Comparison of ENCODE assay signal across 21 mouse cellular contexts in genomic region chr13:55733628-55734502, GRCm38 (mm10). TPM values are rescaled to one million over a fixed set of nuclear protein-coding genes. Genes with fewer than 3 reads are reported as not detected.
DNase-seq lines count a peak whose midpoint lies in the region; ATAC-seq and TF ChIP-seq lines count a peak whose summit lies in the region.
"Had no signal": no experiment of that assay in that cellular context is flagged by ENCODE, and none has a peak within 500 bp of the region (broad histone marks: within the 10 kb centered on the region; RNA-seq: fewer than 3 reads in every experiment).

No protein-coding gene starts in this region.

- no peaks in the 10 kb centered on the region for H3K27me3 ChIP-seq in embryonic facial prominence, embryonic 14.5 days (replicated peaks; ENCODE audit: control insufficient read depth, insufficient read depth, low read length)
- H3K27me3 ChIP-seq in embryonic facial prominence, embryonic 10.5 days (replicated peaks; ENCODE audit: low read depth, poor library complexity, severe bottlenecking): no peaks in the 10 kb centered on the region
- no peaks in the 10 kb centered on the region for H3K27me3 ChIP-seq in lung, postnatal 0 days (replicated peaks; ENCODE audit: insufficient read depth, low read length)
- H3K27me3 ChIP-seq in hindbrain, embryonic 12.5 days: no peaks in the 10 kb centered on the region

- H3K9ac ChIP-seq in embryonic facial prominence, embryonic 14.5 days (ENCODE audit: low read depth, low read length): no peak overlapping the region
- no peak overlapping the region for H3K9ac ChIP-seq in lung, postnatal 0 days (replicated peaks; ENCODE audit: low read depth)
- no peak overlapping the region for H3K9ac ChIP-seq in hindbrain, embryonic 12.5 days
- H3K9ac ChIP-seq: forebrain, postnatal 0 days had no signal

- no peak overlapping the region for H3K4me3 ChIP-seq in embryonic facial prominence, embryonic 14.5 days (ENCODE audit: low read depth, low read length)
- H3K4me3 ChIP-seq in embryonic facial prominence, embryonic 10.5 days: no peak overlapping the region
- no peak overlapping the region for H3K4me3 ChIP-seq in lung, postnatal 0 days (ENCODE audit: low read depth, low read length)
- no peak overlapping the region for H3K4me3 ChIP-seq in hindbrain, embryonic 12.5 days

- H3K9me3 ChIP-seq in embryonic facial prominence, embryonic 14.5 days (ENCODE audit: control insufficient read depth, low read length): no peaks in the 10 kb centered on the region
- no peaks in the 10 kb centered on the region for H3K9me3 ChIP-seq in embryonic facial prominence, embryonic 10.5 days
- H3K9me3 ChIP-seq in lung, postnatal 0 days (ENCODE audit: low read length): no peaks in the 10 kb centered on the region
- H3K9me3 ChIP-seq in hindbrain, embryonic 12.5 days (replicated peaks): no peaks in the 10 kb centered on the region

- H3K4me1 ChIP-seq in embryonic facial prominence, embryonic 14.5 days (ENCODE audit: control insufficient read depth, insufficient read depth, low read length): no peaks in the 10 kb centered on the region
- 0 out of 2 replicates have a peak, but pooled peaks cover 5% of the 10 kb centered on the region for H3K4me1 ChIP-seq in embryonic facial prominence, embryonic 10.5 days
- no peaks in the 10 kb centered on the region for H3K4me1 ChIP-seq in lung, postnatal 0 days (ENCODE audit: insufficient read depth, low read depth, low read length)
- H3K4me1 ChIP-seq in hindbrain, embryonic 12.5 days: no peaks in the 10 kb centered on the region

- no peak for DNase-seq in embryonic facial prominence, embryonic 14.5 days (ENCODE audit: low spot score)
- no peak for DNase-seq in embryonic facial prominence, embryonic 10.5 days (ENCODE audit: low spot score)
- DNase-seq in urinary bladder, postnatal 14 days (ENCODE audit: low spot score): peak; percentile 52
- DNase-seq in urinary bladder, postnatal 25 days (ENCODE audit: low spot score): no peak
- peak; percentile 71 for DNase-seq in lung, postnatal 0 days (ENCODE audit: low spot score)
- no peak for DNase-seq in right cerebral cortex, postnatal 25 days
- DNase-seq in gastrocnemius, adult 18-20 months (ENCODE audit: low spot score): no peak
- DNase-seq: adrenal gland, postnatal 25 days; cerebellum, postnatal 10 days; forebrain, postnatal 0 days; right cerebral cortex, adult 18-20 months; spleen, adult 18-20 months; thymus, postnatal 36 days had no signal

- WGBS in embryonic facial prominence, embryonic 14.5 days: 74% methylated on average over 22 of the region's 22 CpGs
- 89% methylated on average over 22 of the region's 22 CpGs for WGBS in embryonic facial prominence, embryonic 10.5 days
- 65% methylated on average over 22 of the region's 22 CpGs for WGBS in lung, postnatal 0 days
- WGBS in hindbrain, embryonic 12.5 days: 88% methylated on average over 22 of the region's 22 CpGs

- no peak for TF ChIP-seq EP300 in lung, postnatal 0 days (IDR thresholded peaks at IDR 0.05)

- H3K27ac ChIP-seq in embryonic facial prominence, embryonic 14.5 days (replicated peaks; ENCODE audit: low read depth, low read length): no peak overlapping the region
- no peak overlapping the region for H3K27ac ChIP-seq in embryonic facial prominence, embryonic 10.5 days (replicated peaks)
- no peak overlapping the region for H3K27ac ChIP-seq in lung, postnatal 0 days (ENCODE audit: low read length)
- H3K27ac ChIP-seq in hindbrain, embryonic 12.5 days: no peak overlapping the region
- H3K27ac ChIP-seq: hindbrain, postnatal 0 days had no signal

- no peak overlapping the region for H3K4me2 ChIP-seq in embryonic facial prominence, embryonic 14.5 days (ENCODE audit: low read depth, low read length)
- no peak overlapping the region for H3K4me2 ChIP-seq in lung, postnatal 0 days (replicated peaks; ENCODE audit: low read depth, low read length)
- H3K4me2 ChIP-seq in hindbrain, embryonic 12.5 days (replicated peaks): no peak overlapping the region
- H3K4me2 ChIP-seq: heart, embryonic 11.5 days had no signal

- ATAC-seq in embryonic facial prominence, embryonic 14.5 days (ENCODE audit: low read depth): peak; percentile 66
- ATAC-seq in lung, postnatal 0 days: peak; percentile 87
- ATAC-seq in hindbrain, embryonic 12.5 days (ENCODE audit: low FRiP score): no peak
- ATAC-seq: activated CD4-positive, CD25-positive, alpha-beta regulatory T cell, adult 4 months; forebrain, postnatal 0 days; hindbrain, postnatal 0 days had no signal

- no peaks in the 10 kb centered on the region for H3K36me3 ChIP-seq in embryonic facial prominence, embryonic 14.5 days (ENCODE audit: control insufficient read depth, insufficient read depth, low read length)
- H3K36me3 ChIP-seq in embryonic facial prominence, embryonic 10.5 days (replicated peaks): peaks cover 3% of the 10 kb centered on the region; the same call in 1 of the 2 replicates
- H3K36me3 ChIP-seq in lung, postnatal 0 days (ENCODE audit: insufficient read depth, low read length): no peaks in the 10 kb centered on the region
- H3K36me3 ChIP-seq in hindbrain, embryonic 12.5 days: no peaks in the 10 kb centered on the region

- TF ChIP-seq CTCF in lung, postnatal 0 days (IDR thresholded peaks at IDR 0.05): no peak

RNA-seq across cellular contexts. Expression of gene Pcbd2, which starts 6.7 kb away (rescaled TPM):
- 45.2 and 49.2 TPM in 2 replicates for polyA plus RNA-seq in embryonic facial prominence, embryonic 14.5 days (2014; fragmentation: Nextera tagmentation; extraction: Ambion mirVana)
- 36.3 and 43.7 TPM in 2 replicates for polyA plus RNA-seq in embryonic facial prominence, embryonic 10.5 days (2016; fragmentation: Nextera tagmentation; extraction: Ambion mirVana)
- 48.3 and 58.2 TPM in 2 replicates for polyA plus RNA-seq in lung, postnatal 0 days (2015; fragmentation: Nextera tagmentation; extraction: Ambion mirVana)
- 32.1 and 34.1 TPM in 2 replicates for polyA plus RNA-seq in hindbrain, embryonic 12.5 days (2016; fragmentation: Nextera tagmentation; extraction: Ambion mirVana)
- total RNA-seq in gastrocnemius, adult 18-20 months (2021): 10 to 100 TPM; 20.7 to 21.5 TPM

RNA-seq across cellular contexts. Expression of gene Txndc15, which starts 19.4 kb away (rescaled TPM):
- polyA plus RNA-seq in embryonic facial prominence, embryonic 14.5 days (2014; fragmentation: Nextera tagmentation; extraction: Ambion mirVana): 98.9 and 99.8 TPM in 2 replicates
- polyA plus RNA-seq in embryonic facial prominence, embryonic 10.5 days (2016; fragmentation: Nextera tagmentation; extraction: Ambion mirVana): 65.1 and 68.0 TPM in 2 replicates
- 82.3 and 85.7 TPM in 2 replicates for polyA plus RNA-seq in lung, postnatal 0 days (2015; fragmentation: Nextera tagmentation; extraction: Ambion mirVana)
- polyA plus RNA-seq in hindbrain, embryonic 12.5 days (2016; fragmentation: Nextera tagmentation; extraction: Ambion mirVana): 105 and 110 TPM in 2 replicates
- total RNA-seq in gastrocnemius, adult 18-20 months (2021): 10 to 100 TPM; 31.6 to 32.9 TPM

RNA-seq across cellular contexts. Expression of gene B230219D22Rik, which starts 40.9 kb away (rescaled TPM):
- polyA plus RNA-seq in embryonic facial prominence, embryonic 14.5 days (2014; fragmentation: Nextera tagmentation; extraction: Ambion mirVana): 57.5 and 60.8 TPM in 2 replicates
- polyA plus RNA-seq in embryonic facial prominence, embryonic 10.5 days (2016; fragmentation: Nextera tagmentation; extraction: Ambion mirVana): 55.5 and 60.7 TPM in 2 replicates
- polyA plus RNA-seq in lung, postnatal 0 days (2015; fragmentation: Nextera tagmentation; extraction: Ambion mirVana): 33.9 and 42.1 TPM in 2 replicates
- polyA plus RNA-seq in hindbrain, embryonic 12.5 days (2016; fragmentation: Nextera tagmentation; extraction: Ambion mirVana): 74.6 and 78.4 TPM in 2 replicates
- total RNA-seq in gastrocnemius, adult 18-20 months (2021): 10 to 100 TPM; 28.7 to 32.0 TPM

RNA-seq across cellular contexts. Expression of gene Catsper3, which starts 50.5 kb away (rescaled TPM):
- polyA plus RNA-seq in embryonic facial prominence, embryonic 14.5 days (2014; fragmentation: Nextera tagmentation; extraction: Ambion mirVana): not detected in 2 replicates
- not detected in 2 replicates for polyA plus RNA-seq in embryonic facial prominence, embryonic 10.5 days (2016; fragmentation: Nextera tagmentation; extraction: Ambion mirVana)
- 0.18 TPM in 1 of 2 replicates, not detected in the other for polyA plus RNA-seq in lung, postnatal 0 days (2015; fragmentation: Nextera tagmentation; extraction: Ambion mirVana)
- not detected in 2 replicates for polyA plus RNA-seq in hindbrain, embryonic 12.5 days (2016; fragmentation: Nextera tagmentation; extraction: Ambion mirVana)
- total RNA-seq in gastrocnemius, adult 18-20 months (2021): under 1 TPM in 1 of 2 experiments, not detected in 1; 0.34 TPM
- total RNA-seq: forebrain, postnatal 0 days; gastrocnemius, postnatal 4 days; heart, postnatal 25 days; hindbrain, postnatal 0 days; left cerebral cortex, postnatal 10 days had no signal
- polyA plus RNA-seq: liver, embryonic 16.5 days had no signal

Comparison
In these comparisons a context has a peak if more than half of its experiments do, and no peak if none do; other contexts are left out.
1. DNase-seq: peak in urinary bladder, postnatal 14 days (single experiment) and lung, postnatal 0 days (single experiment); none in embryonic facial prominence, embryonic 14.5 days (single experiment), embryonic facial prominence, embryonic 10.5 days (single experiment), urinary bladder, postnatal 25 days (single experiment), right cerebral cortex, postnatal 25 days (single experiment) and gastrocnemius, adult 18-20 months (single experiment).